Mouse (Mus musculus): Measurements from ENCODE around the gene Hspb1. TPM values are rescaled to one million over a fixed set of nuclear protein-coding genes. Genes with fewer than 3 reads are reported as not detected.

Hspb1 gene
- polyA plus RNA-seq, 1 experiment: 51.0 TPM

DNA sequence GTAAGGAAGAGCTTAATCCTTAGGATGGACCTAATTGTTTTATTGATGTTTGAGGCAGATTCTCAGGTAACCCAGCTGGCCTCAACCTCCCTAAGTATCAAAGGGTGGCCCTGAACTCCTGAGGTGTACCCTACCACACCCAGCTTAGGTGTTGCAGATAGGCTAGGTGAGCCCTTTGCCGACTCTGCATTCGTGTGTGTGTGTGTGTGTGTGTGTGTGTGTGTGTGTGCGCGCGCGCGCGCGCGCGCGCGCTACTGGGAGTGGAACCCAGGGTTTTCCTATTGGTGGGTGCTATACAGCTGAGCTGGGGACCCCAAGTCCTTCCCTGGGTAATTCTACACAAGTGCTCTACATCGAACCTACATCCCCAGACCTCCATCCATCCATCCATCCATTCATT is 36.2 kb upstream of the Hspb1 start:
- H3K36me3 ChIP-seq (ENCODE audit: control insufficient read depth, insufficient read depth, low read length): no peaks in the 10 kb centered on the region
- H3K4me3 ChIP-seq (ENCODE audit: control insufficient read depth, low read depth, low read length): no peak overlapping the region
- no peak overlapping the region for H3K27ac ChIP-seq (ENCODE audit: control insufficient read depth, insufficient read depth, low read depth, low read length)
- no peaks in the 10 kb centered on the region for H3K4me1 ChIP-seq (ENCODE audit: control insufficient read depth, insufficient read depth, low read length)
- TF ChIP-seq CTCF (IDR thresholded peaks at IDR 0.05; ENCODE audit: control insufficient read depth, insufficient read depth, insufficient replicate concordance, low read depth, low read length) (no peak), POLR2A (IDR thresholded peaks at IDR 0.05; ENCODE audit: control insufficient read depth, low read depth, low read length) (no peak)
- H3K27me3 ChIP-seq (ENCODE audit: control insufficient read depth, insufficient read depth, low read length): no peaks in the 10 kb centered on the region

DNA sequence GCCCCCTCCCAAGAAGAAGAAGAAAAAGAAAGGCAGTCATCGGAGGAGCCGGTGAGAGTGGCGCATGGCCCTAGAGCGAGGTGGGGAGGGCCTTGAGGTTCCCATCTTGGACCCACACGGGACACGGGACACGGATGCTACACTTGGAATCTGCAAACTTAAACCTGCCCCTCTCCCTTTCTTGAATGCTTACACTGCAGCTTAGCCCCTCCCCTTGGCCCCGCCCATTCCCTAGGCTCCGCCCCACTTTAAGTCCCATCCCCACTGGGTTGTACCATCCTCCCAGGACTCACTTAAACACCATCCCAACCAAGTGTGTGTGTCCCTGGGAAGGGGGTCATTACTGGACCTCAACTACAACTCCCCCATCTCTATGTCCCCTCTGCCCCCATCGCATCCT is 35.3 kb upstream of the Hspb1 start:
- TF ChIP-seq CTCF (IDR thresholded peaks at IDR 0.05; ENCODE audit: control insufficient read depth, insufficient read depth, insufficient replicate concordance, low read depth, low read length) (no peak), POLR2A (IDR thresholded peaks at IDR 0.05; ENCODE audit: control insufficient read depth, low read depth, low read length) (no peak)
- H3K4me3 ChIP-seq (ENCODE audit: control insufficient read depth, low read depth, low read length): no peak overlapping the region
- no peaks in the 10 kb centered on the region for H3K36me3 ChIP-seq (ENCODE audit: control insufficient read depth, insufficient read depth, low read length)
- no peaks in the 10 kb centered on the region for H3K27me3 ChIP-seq (ENCODE audit: control insufficient read depth, insufficient read depth, low read length)
- peaks cover 3% of the 10 kb centered on the region for H3K4me1 ChIP-seq (ENCODE audit: control insufficient read depth, insufficient read depth, low read length)
- H3K27ac ChIP-seq (ENCODE audit: control insufficient read depth, insufficient read depth, low read depth, low read length): no peak overlapping the region

DNA sequence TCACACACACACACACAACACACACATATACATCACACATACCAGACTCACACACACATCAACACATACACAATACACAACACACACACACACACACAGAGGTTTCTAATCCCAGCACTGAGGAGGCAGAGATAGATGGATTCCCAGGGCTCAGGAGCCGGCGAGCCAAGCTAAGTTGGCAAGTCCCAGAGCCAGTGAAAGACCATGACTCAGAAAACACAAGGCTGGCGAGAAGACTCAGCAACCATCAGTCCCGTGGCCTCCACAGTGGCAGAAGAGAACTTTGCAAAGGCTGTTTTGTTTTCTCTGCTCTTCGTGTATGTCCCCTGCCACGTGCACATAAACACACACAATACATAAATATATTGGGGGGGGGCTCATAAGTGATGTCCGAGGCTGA is 34.0 kb upstream of the Hspb1 start:
- H3K27me3 ChIP-seq (ENCODE audit: control insufficient read depth, insufficient read depth, low read length): no peaks in the 10 kb centered on the region
- TF ChIP-seq CTCF (IDR thresholded peaks at IDR 0.05; ENCODE audit: control insufficient read depth, insufficient read depth, insufficient replicate concordance, low read depth, low read length): no peak
- no peak for TF ChIP-seq POLR2A (IDR thresholded peaks at IDR 0.05; ENCODE audit: control insufficient read depth, low read depth, low read length)
- H3K4me1 ChIP-seq (ENCODE audit: control insufficient read depth, insufficient read depth, low read length): peaks cover 3% of the 10 kb centered on the region
- H3K4me3 ChIP-seq (ENCODE audit: control insufficient read depth, low read depth, low read length): no peak overlapping the region
- H3K27ac ChIP-seq (ENCODE audit: control insufficient read depth, insufficient read depth, low read depth, low read length): no peak overlapping the region
- H3K36me3 ChIP-seq (ENCODE audit: control insufficient read depth, insufficient read depth, low read length): no peaks in the 10 kb centered on the region

DNA sequence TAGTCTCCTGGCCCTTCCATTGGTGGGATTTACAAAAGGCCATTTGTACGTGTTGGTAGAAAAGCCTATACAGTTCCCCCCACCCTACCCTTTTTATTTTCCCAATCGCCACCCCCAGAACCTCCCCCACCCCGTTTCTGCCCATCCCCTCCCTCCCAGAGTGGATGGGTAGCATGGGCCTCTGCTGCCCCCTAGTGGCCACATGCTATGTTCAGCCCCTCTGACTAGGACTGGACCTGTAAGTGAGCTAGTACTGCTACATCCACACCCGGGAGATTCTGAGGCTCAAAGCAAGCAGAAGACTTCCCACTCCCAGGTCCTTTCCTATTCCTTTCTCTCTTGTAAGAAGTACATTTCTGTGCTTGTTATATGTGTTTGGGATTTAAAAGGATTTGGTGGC is 32.6 kb upstream of the Hspb1 start:
- no peak for TF ChIP-seq POLR2A (IDR thresholded peaks at IDR 0.05; ENCODE audit: control insufficient read depth, low read depth, low read length)
- TF ChIP-seq CTCF (IDR thresholded peaks at IDR 0.05; ENCODE audit: control insufficient read depth, insufficient read depth, insufficient replicate concordance, low read depth, low read length): peak; percentile 93; the same call in 1 of the 2 replicates
- Histone ChIP-seq H3K4me3 (ENCODE audit: control insufficient read depth, low read depth, low read length) (no peak overlapping the region), H3K27me3 (ENCODE audit: control insufficient read depth, insufficient read depth, low read length) (no peaks in the 10 kb centered on the region), H3K27ac (ENCODE audit: control insufficient read depth, insufficient read depth, low read depth, low read length) (no peak overlapping the region), H3K4me1 (ENCODE audit: control insufficient read depth, insufficient read depth, low read length) (peaks cover 3% of the 10 kb centered on the region), H3K36me3 (ENCODE audit: control insufficient read depth, insufficient read depth, low read length) (no peaks in the 10 kb centered on the region)

DNA sequence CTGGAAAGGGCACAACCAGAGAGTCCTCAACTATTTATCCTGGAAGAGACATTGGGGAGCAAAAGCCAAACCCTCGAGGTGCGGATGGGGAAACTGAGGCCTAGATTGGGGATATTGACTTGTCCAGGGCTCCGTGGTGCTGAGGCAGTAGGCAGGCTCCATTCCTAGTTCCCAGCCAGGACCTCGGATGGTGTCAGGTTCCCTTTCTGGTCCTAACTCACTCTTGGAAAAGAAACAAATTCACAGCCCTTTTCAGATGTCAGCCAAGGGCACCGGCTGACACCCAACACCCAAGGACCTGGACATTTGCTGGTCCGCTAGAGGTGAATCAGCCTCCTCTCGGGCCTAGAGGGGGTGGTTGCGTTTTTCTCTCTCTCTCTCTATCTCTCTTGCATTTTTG is 21.1 kb upstream of the Hspb1 start:
- no peak for TF ChIP-seq CTCF (IDR thresholded peaks at IDR 0.05; ENCODE audit: control insufficient read depth, insufficient read depth, insufficient replicate concordance, low read depth, low read length)
- TF ChIP-seq POLR2A (IDR thresholded peaks at IDR 0.05; ENCODE audit: control insufficient read depth, low read depth, low read length): no peak
- Histone ChIP-seq H3K4me1 (ENCODE audit: control insufficient read depth, insufficient read depth, low read length) (peaks cover 21% of the 10 kb centered on the region), H3K27me3 (ENCODE audit: control insufficient read depth, insufficient read depth, low read length) (peaks cover 6% of the 10 kb centered on the region; the same call in 1 of the 2 replicates), H3K27ac (ENCODE audit: control insufficient read depth, insufficient read depth, low read depth, low read length) (no peak overlapping the region), H3K36me3 (ENCODE audit: control insufficient read depth, insufficient read depth, low read length) (no peaks in the 10 kb centered on the region), H3K4me3 (ENCODE audit: control insufficient read depth, low read depth, low read length) (no peak overlapping the region)

DNA sequence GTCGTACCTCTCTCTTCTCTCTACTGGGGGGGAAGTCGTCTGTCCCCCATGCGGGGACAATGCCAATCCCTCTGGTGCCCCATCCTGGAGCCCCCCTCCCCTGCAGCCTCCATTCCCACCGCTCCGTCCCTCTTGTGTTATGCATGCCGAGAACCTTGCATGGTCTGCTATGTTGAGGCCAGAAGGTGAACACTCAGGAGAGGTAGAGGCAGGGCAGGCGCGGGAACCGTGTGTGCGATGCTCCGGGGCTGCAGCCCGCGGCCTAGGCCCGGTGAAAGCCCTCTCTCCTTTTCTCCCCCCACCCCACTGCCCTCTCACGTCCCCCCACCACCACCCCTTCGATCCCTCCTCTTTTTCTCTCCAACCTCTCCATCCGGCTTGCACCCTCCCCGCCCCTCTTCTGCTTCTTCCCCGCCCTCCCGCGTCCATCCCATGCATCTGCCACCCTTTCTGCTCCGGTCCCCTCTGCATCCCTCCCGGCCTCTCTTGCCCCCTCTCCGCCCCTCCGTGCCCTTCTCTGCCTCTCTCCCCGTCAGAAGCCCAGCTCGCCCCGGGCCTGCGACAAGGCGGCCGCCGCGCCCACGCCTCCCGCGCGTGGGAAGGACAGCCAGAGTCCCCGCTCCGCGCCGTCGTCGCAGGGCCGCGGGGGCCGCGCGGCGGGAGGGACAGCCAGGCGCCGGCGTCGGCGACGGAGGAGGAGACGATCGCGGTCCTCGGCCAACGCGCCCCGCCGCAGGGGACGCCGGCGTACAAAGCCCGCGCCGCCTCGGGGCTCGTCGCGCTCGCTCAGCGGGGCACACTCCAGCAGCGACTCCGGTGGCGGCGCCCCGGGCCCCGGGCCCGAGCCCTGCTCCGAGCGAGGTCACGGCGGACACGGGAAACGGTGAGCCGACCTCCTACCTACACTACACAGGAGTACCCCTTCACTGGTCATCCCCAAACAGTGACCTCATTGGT is 19.8 kb upstream of the Hspb1 start:
- Histone ChIP-seq H3K27me3 (ENCODE audit: control insufficient read depth, insufficient read depth, low read length) (peaks cover 6% of the 10 kb centered on the region; the same call in 1 of the 2 replicates), H3K4me3 (ENCODE audit: control insufficient read depth, low read depth, low read length) (peak overlapping the region; percentile 44), H3K4me1 (ENCODE audit: control insufficient read depth, insufficient read depth, low read length) (peaks cover 21% of the 10 kb centered on the region), H3K36me3 (ENCODE audit: control insufficient read depth, insufficient read depth, low read length) (no peaks in the 10 kb centered on the region), H3K27ac (ENCODE audit: control insufficient read depth, insufficient read depth, low read depth, low read length) (no peak overlapping the region)
- TF ChIP-seq POLR2A (IDR thresholded peaks at IDR 0.05; ENCODE audit: control insufficient read depth, low read depth, low read length): no peak
- TF ChIP-seq CTCF (IDR thresholded peaks at IDR 0.05; ENCODE audit: control insufficient read depth, insufficient read depth, insufficient replicate concordance, low read depth, low read length): no peak

DNA sequence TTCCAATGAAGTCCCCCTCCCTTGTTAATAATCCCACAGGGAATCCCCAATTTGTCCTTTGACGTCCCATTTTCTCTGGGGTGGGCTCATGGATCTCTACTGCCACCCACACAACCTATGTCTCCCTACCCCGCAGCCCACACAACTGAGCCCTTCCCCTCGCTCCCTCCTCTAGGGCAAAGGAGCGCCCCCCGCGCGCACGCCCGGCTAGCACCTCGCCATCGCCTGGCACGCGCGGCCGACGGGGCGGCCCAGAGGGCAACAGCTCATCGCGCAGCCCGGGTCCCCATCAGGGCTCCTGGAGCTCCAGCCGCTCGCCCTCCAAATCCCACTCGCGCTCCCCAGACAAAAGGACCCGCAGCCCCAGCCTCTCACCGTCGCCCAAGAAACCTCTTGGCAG is 19.1 kb upstream of the Hspb1 start:
- no peak overlapping the region for H3K27ac ChIP-seq (ENCODE audit: control insufficient read depth, insufficient read depth, low read depth, low read length)
- no peaks in the 10 kb centered on the region for H3K36me3 ChIP-seq (ENCODE audit: control insufficient read depth, insufficient read depth, low read length)
- H3K27me3 ChIP-seq (ENCODE audit: control insufficient read depth, insufficient read depth, low read length): peaks cover 6% of the 10 kb centered on the region; the same call in 1 of the 2 replicates
- H3K4me3 ChIP-seq (ENCODE audit: control insufficient read depth, low read depth, low read length): peak overlapping the region; percentile 44
- TF ChIP-seq CTCF (IDR thresholded peaks at IDR 0.05; ENCODE audit: control insufficient read depth, insufficient read depth, insufficient replicate concordance, low read depth, low read length) (no peak), POLR2A (IDR thresholded peaks at IDR 0.05; ENCODE audit: control insufficient read depth, low read depth, low read length) (no peak)
- peaks cover 25% of the 10 kb centered on the region for H3K4me1 ChIP-seq (ENCODE audit: control insufficient read depth, insufficient read depth, low read length)

All from testis, adult 2 months (tissue).